Mouse (Mus musculus): ENCODE results near the gene C1rl.
A peak's percentile ranks its signal among the peaks of the same experiment; 100 is the strongest.
"Not testable (repeated sequence)": the region's sequence is repeated elsewhere in the genome, so short reads cannot be mapped to it uniquely, and the experiment has no call there.

Gene C1rl

GRCm38 (mm10) chr6:124474621-124475020 lies 18.3 kb upstream of the C1rl start:
- no peak for DNase-seq

- not testable (repeated sequence) for DNase-seq
Measured at GRCm38 (mm10) chr6:124475335-124476075, 17.4 kb upstream of the C1rl start.

- no peak for DNase-seq
Measured at GRCm38 (mm10) chr6:124476216-124476615, 16.7 kb upstream of the C1rl start.

DNA sequence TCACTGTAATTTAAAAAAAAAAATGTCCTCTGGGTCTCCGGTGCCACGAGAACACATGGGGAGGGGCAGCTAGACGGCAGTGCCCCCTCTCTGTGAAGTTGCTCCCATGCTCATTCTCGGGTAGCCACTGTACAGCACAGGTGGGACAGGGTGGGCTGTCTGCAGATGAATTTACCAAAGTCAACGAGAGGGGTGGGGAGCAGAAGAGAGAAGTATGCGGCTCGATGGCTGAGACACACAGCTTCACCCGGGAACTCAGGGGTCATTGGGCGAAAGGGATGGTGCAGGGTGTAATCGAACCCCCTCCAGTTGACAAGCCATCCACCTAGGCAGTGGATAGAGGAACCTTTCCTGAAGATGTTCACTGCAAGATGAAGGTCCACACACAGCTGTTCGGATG lies 16.1 kb upstream of the C1rl start:
- no peak for DNase-seq

DNA sequence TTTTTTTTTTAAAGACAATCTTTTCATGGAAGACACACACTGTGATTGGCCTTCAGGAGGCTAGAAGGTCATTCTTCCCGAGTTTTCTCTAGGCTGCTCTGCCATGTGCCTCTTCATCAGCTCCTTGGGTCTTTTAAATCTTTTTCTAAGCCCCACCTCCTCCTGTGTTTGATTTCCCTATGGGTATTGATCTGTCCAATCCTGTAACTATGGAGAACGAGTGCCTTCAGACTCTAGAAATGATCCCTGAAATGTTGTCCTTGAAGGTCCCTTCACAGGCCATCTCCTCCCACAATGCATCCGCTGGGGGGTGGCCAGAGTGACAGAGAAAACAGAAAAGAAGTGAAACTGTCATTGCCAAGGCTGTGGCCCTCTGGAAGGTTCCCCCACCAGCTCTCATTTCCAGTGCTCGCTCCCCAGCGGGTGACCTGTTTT lies 15.7 kb upstream of the C1rl start:
- no peak for DNase-seq

DNA sequence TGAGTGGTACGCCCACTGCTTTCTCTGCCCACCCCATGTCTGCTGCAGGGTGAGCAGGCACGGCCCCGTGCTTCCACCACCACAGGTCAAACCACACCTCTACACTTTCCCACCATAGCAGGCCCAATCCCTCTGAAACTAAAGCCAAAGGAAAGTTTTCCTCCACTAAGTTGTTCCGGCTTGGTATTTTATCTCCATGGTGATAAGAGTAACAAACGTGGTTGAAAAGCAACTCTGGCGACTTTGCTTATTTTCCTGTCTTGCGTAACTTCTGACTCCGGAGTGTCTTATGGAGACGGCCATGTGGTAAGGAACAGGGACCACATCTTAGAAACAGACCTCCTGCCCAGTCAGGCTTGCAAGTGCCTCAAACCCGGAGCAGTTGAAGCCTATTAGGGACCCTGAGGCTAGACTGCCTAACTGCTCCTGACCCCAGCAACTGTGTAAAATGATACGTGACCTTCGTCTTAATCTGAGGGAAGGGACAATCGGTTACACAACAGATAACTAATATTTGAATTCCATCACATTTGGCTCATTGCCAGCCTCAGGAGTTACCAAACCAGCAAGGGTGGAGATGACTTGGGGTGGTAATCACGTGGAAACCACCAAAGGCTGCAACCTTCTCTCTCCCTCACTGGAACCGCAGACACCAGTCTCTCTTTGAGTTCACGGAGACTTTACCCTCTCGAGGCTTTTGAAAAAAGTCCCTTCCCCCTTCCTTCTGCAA lies 14.8 kb upstream of the C1rl start:
- no peak for DNase-seq

- DNase-seq: no peak
Measured at GRCm38 (mm10) chr6:124478874-124479572, 13.9 kb upstream of the C1rl start.

DNA sequence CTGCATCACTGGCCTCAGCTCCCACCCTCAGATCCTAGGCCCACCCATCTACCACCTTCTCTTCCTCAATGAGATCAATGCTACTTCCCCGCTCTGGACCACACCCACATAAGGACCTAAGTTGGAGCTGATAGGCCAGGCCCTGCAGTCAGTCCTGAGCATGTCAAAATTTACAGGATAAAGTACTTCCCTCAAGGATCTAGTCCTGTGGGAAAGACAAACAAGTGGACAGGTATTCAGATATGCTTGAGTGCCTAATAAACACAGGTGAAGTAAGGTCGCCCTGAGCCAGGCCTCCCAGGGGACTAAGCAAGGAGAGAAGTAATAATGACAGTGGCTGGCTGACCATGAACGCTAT lies 13.4 kb upstream of the C1rl start:
- DNase-seq: no peak

GRCm38 (mm10) chr6:124480295-124480694 lies 12.6 kb upstream of the C1rl start:
- DNase-seq: peak; percentile 44 to 60

DNA sequence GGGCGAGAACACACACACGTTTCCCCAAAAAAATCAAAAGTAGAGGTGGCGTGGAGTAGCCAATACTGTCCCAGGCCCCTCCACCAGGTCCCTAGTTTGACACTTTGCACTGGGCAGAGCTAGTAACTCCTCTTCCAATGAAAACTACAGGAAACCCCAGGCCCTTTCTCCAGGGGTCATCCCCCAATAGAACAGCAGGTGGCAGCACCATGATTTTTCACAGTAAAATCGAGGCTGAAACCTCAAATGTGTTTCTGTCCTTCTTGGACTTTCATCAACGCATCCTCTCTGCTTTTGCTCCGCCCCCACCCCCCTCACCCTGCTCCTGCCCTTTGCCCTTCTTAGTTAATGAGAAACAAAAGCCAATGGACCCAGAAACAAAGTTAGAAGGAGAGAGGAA lies 11.3 kb upstream of the C1rl start:
- peak; percentile 81 to 88 for DNase-seq

GRCm38 (mm10) chr6:124483831-124484230 lies 9.1 kb upstream of the C1rl start:
- DNase-seq: not testable (repeated sequence)

DNA sequence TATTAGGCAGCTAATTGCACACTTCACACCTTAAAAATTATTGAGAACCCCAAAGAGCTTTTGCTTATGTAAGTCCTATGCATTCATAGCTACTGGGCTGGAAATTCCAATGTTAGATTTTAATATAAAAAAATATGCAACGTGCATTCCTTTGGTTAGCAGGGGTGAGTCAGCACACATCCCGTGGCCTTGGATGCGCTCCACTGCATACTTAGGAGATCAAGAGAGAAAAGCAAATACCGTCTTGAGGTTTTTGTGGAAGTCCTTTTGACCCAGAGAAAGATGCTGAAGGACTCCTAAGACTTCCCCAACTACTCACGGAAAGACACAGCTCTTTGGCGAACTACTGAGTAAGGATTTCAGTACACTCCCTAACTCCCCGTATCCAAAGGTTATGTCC lies 8.1 kb upstream of the C1rl start:
- peak in 1 of 2 experiments; percentile 32 for DNase-seq

DNA sequence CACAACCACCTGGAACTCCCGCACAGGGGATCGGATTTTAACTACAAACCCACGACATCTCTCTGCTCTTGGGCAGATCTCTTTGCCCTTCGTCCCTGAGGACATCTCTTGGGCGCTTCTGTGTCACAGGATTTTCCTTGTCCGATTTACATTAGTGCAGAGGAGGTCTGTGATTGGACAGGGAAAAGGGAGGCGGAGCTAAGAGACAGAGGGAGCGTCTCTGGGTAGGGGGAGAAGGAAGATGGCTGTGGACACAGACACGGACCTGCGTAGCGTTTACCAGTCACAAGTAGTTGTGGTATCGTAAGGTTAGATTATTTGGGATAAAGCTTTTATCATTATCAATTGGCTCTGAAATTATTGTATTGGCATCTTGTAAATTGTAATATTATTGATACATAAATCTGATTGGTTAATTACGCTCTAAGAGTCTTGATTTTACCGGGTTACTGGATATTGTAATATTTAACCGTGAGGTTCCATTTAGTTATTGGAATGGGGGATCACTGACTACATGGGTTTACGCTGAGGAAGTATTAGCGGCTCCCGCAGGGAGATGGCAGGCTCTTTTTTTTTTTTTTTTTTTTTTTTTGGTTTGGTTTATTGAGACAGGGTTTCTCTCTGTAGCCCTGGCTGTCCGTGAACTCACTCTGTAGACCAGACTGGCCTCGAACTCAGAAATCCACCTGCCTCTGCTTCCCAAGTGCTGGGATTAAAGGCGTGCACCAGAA lies 7.3 kb upstream of the C1rl start:
- DNase-seq: no peak

DNA sequence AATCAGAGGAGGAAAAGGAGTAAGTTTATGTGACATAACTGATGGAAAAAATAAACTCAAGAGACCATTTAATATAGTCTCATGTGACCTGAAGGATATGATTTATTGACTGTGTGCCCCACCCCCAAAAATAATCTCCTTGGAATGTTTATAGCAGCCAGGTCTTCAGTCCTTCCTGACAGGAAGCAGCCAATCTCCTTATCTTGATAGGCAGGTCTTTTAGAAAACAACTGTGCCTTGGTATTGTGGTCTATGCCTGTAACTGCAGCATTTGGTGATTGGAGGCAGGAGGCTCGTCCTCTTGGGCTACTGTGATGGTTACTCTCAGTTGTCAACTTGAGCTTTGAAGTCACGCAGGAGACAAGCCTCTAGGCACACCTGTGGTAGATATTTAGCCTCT lies 5.4 kb upstream of the C1rl start:
- no peak for DNase-seq

- no peak for DNase-seq
Measured at GRCm38 (mm10) chr6:124488952-124489351, 4.0 kb upstream of the C1rl start.

GRCm38 (mm10) chr6:124491427-124491826 lies 1.5 kb upstream of the C1rl start:
- DNase-seq: no peak

DNA sequence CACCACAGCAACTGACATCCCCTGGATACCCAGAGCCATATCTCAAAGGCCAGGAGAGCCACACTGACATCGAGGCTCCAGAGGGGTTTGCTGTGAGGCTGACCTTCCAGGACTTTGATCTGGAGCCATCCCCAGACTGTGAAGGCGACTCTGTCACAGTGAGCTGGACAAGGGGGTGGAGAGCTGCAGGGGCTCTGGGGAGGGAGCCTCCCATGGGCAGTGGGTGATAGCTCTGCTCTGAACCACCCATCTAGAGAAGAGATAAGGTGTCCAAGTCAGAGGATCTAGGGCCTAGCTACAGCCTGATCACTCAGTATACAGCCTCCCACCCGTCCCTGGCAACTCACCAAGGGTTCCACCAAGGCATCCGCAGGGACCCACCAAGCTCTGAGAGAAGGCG lies 973 bp downstream of the C1rl start:
- no peak for DNase-seq

GRCm38 (mm10) chr6:124496054-124496453 lies 3.1 kb downstream of the C1rl start:
- no peak for DNase-seq

DNA sequence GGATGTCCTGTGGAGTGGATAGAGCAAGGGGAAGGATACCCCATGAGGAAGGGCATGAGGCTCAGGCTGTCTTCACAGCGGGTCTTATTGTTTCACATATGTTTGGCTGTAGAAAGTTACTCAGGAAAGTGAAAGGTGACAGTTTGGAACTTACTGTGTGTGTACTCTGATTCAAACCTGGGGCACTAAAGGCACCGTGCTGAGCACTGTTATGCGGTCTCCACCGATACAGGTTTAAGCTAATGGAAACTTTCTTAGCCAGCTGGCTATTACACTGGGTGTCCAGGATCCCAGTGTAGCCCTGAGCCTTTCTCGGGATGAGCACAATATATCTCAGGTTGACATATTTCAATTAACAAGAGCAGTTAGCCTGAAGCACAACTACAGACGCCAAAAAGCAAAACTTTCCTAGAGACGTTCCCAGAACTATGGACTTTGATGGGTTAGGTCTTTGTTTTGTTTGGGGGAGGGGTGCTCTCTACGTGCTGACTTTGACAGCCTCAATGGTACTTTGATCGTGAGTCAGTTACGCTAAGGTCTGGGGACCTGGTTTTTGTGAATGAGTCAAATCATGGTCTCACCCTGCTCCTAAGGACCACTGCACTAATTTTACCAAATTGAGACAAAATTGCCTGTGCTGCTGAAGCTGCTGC lies 7.1 kb downstream of the C1rl start:
- peak; percentile 33 to 35 for DNase-seq

DNA sequence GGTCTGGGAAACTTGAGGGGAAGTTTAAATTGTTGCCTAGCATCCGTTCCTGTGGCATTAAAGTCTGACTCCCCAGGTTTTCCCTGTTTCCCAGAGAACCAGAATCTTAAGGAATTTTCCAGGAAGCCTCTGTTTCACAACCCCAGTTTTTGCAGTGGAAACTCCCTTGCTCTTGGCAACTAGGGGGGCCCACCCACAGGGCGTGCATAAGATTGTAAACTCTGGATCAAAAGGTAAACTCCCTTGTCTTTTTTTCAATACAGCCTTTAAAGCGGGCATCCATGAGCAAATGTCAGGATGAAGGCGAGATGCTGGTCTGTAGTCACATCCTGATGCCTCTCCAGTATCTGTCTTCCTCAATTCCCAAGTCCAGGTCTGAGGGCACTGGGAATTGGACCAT lies 8.6 kb downstream of the C1rl start:
- no peak for DNase-seq

GRCm38 (mm10) chr6:124502021-124502420 lies 9.1 kb downstream of the C1rl start:
- no peak for DNase-seq

DNA sequence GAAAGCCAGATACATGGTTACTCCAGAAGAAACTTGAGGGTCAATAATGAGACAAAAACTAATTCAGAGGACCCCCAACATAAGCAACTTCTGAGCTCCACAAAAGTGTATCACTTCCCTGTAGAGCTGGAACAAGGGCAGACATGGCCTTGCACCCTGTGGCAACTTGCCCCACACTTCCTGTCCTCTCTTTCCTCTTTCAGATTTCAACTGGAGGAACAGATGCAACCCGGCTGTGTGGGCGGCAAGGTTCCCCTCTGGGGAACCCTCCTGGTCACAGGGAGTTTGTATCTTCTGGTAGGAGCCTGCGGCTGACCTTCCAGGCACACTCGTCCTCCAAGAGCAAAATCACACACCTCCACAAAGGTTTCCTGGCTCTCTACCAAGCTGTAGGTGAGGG lies 12.1 kb downstream of the C1rl start:
- no peak for DNase-seq

DNA sequence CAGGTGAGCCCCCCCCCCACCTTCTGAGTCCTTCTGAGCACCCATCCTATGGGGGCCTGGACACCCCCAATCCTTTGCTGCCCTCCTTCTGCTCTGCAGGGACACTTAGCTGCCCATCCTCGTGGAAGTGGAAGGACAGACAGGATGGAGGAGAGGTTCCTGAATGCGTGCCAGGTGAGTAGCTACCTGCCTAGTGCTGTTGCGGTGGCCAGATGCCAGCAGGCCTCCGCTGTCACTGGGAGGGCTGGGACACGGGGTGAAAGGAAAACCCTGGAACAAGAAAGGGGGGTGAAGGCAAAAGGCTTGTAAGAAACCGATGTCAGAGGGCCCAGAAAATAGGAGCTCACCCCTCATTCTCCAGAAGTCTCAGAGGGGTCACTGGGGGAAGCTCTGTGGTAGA lies 14.1 kb downstream of the C1rl start:
- no peak for DNase-seq

All from kidney, postnatal 36 days (tissue).